Mouse (Mus musculus) G1E (cell line): ENCODE measurements around the gene Dstyk.

Experiments
- CTCF ChIP-seq: IDR thresholded peaks from 2 replicates; pipeline ENCODE4 v1.5.1; 2012; ENCODE audit warnings: low read depth, low read length, inconsistent platforms, mixed read lengths
- POLR2AphosphoS5 ChIP-seq: IDR thresholded peaks from 2 replicates; pipeline ENCODE4 v1.6.1; 2012; ENCODE audit warnings: low read depth, low read length, inconsistent platforms; ENCODE audit not compliant: insufficient replicate concordance

DNA sequence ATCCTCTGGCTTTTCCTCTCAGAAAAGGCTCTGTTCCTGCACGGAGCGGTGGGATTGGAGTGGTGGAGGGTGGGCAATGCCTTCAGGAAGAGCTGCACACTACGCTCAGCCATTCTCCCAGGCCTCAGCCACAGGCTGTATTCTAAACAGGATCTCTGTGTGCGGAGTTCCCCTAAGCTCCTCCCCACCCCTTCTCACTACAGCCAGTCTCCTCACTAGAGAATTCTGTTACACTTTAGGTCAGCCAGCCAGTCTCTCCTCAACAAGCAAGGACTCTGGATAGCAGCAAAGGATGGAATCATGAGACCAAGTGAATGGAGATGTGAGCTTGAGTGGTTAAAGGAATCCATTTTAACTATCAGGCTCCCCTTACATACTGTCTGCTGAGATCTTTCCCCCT, 29.4 kb upstream of the Dstyk start:
- TF ChIP-seq CTCF (no peak), POLR2AphosphoS5 (no peak)
